Mouse (Mus musculus) brown adipose tissue, adult 24 weeks (tissue): ENCODE data around the gene Krt17. TPM values are rescaled to one million over a fixed set of nuclear protein-coding genes. Genes with fewer than 3 reads are reported as not detected.
"Not testable (repeated sequence)": the region's sequence is repeated elsewhere in the genome, so short reads cannot be mapped to it uniquely, and the experiment has no call there.

Experiments
- H3K27ac ChIP-seq: fragments of 200-500 bp; replicated peaks from 2 replicates; pipeline ENCODE4 v1.5.1; 2012; ENCODE audit warnings: low read depth, mild to moderate bottlenecking, low read length
- H3K4me1 ChIP-seq: fragments of 200-500 bp; 2 replicates; pipeline ENCODE4 v1.6.1; 2012; ENCODE audit warnings: low read length, mixed read lengths; ENCODE audit not compliant: control insufficient read depth, insufficient read depth, insufficient read length
- H3K4me3 ChIP-seq: fragments of 200-500 bp; 2 replicates; pipeline ENCODE4 v1.5.1; 2012; ENCODE audit warnings: low read depth, mild to moderate bottlenecking, low read length, moderate library complexity; ENCODE audit not compliant: insufficient read depth
- polyA plus RNA-seq: library from polyadenylated mRNA; stranded (reverse); fragments of >200 nt; gene quantifications from 2 replicates; pipeline ENCODE4 v1.2.4, GENCODE M21; 2012; ENCODE audit not compliant: missing spikeins, insufficient read depth, insufficient read length

Krt17 gene
- polyA plus RNA-seq, 1 experiment: not detected

DNA sequence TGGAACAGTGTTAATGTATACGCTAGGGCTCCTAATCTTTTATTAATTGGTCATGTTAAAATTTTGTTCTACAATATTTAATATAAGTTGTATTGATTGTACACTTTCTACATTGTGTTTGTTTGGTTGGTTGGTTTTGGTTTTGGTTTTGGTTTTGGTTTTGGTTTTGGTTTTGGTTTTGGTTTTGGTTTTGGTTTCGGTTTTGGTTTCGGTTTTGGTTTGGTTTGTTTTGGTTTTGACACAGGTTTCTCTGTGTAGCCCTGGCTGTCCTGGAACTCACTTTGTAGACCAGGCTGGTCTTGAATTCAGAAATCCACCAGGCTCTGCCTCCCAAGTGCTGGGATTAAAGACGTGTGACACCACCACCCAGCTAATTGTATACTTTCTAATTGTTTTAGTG, 20.6 kb downstream of the Krt17 start:
- H3K4me3 ChIP-seq, H3K27ac ChIP-seq, H3K4me1 ChIP-seq: not testable (repeated sequence)

DNA sequence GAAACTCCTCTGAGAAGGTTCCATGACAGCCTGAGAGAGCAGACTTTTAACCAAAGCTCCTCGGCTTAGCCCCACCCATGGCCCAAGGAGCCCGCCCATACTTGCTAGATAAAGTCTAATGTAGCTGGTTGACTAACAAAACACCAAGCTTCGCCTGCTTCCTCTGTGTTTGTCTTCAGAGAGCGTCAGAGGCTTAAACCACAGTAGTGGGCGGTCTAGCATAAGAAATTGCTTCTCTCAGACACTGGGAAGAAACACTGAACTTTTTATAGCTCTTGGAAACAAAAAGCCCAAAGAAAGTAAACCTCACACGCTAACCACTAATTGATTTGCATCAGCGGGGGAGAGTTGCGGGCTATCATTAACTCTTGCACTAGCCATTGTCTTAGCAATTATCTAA, 39.1 kb downstream of the Krt17 start:
- Histone ChIP-seq H3K27ac (no peak overlapping the region), H3K4me3 (no peak overlapping the region), H3K4me1 (no peaks in the 10 kb centered on the region)

DNA sequence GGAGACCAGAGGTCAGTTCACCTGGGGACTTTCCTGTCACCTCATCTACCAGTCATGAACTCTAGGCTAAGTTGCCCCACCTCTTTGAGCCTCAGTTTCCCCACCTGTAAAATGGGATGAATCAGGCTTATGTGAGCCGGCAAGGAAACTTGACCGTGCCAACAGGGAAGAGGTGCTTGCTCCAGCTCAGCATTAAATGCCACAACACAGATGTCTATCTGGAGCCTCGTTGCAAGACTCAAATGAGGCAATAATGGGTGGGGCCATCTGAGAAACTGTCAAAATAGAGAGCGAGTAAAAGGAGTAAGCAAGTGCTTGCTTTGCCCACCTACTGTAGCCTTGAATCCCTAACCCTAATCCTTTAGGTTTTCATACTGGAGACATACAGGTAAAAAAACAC, 41.5 kb downstream of the Krt17 start:
- Histone ChIP-seq H3K4me3 (no peak overlapping the region), H3K4me1 (no peaks in the 10 kb centered on the region), H3K27ac (no peak overlapping the region)

GRCm38 (mm10) chr11:100208542-100208941, 52.3 kb downstream of the Krt17 start:
- H3K27ac ChIP-seq: no peak overlapping the region
- no peak overlapping the region for H3K4me3 ChIP-seq
- H3K4me1 ChIP-seq: no peaks in the 10 kb centered on the region

GRCm38 (mm10) chr11:100207498-100207897, 53.3 kb downstream of the Krt17 start, which contains the start of gene Krt14:
Krt14 (minus strand) TSS chr11:100207548.
- no peak within 1 kb of the TSS for H3K27ac ChIP-seq
- no peak within 1 kb of the TSS for H3K4me3 ChIP-seq
- no peaks in the 10 kb centered on the region for H3K4me1 ChIP-seq

Other genes with a start within 250 kb of the Krt17 start
- gene Krt33a, start 244.8 kb downstream of the Krt17 start, polyA plus RNA-seq: not detected in 2 replicates
- gene Krt33b, start 231.2 kb downstream of the Krt17 start, polyA plus RNA-seq: not detected in 2 replicates
- gene Krt34, start 219.5 kb downstream of the Krt17 start, polyA plus RNA-seq: not detected in 2 replicates
- gene Krt31, start 210.5 kb downstream of the Krt17 start, polyA plus RNA-seq: not detected in 2 replicates
- gene Krt32, start 172.8 kb downstream of the Krt17 start, polyA plus RNA-seq: not detected in 2 replicates
- gene Krt35, start 164.8 kb downstream of the Krt17 start, polyA plus RNA-seq: not detected in 2 replicates
- 1.4 TPM in 2 replicates for gene Krt36, start 155.4 kb downstream of the Krt17 start, polyA plus RNA-seq
- gene Krt13, start 139.5 kb downstream of the Krt17 start, polyA plus RNA-seq: not detected in 2 replicates
- 0.67 and 2.4 TPM in 2 replicates for gene Krt15, start 125.1 kb downstream of the Krt17 start, polyA plus RNA-seq
- 0.87 TPM in 1 of 2 replicates, not detected in the other for gene Krt19, start 112.4 kb downstream of the Krt17 start, polyA plus RNA-seq
- gene Krt9, start 67.8 kb downstream of the Krt17 start, polyA plus RNA-seq: not detected in 2 replicates
- 0.67 TPM in 1 of 2 replicates, not detected in the other for gene Krt14, start 53.5 kb downstream of the Krt17 start, polyA plus RNA-seq
- not detected in 2 replicates for gene Krt16, start 12.1 kb downstream of the Krt17 start, polyA plus RNA-seq
- not detected in 2 replicates for gene Krt42, start 8.8 kb upstream of the Krt17 start, polyA plus RNA-seq
- 1,185 and 1,317 TPM in 2 replicates for gene Eif1, start 58.9 kb upstream of the Krt17 start, polyA plus RNA-seq
- gene Gast, start 73.4 kb upstream of the Krt17 start, polyA plus RNA-seq: not detected in 2 replicates
- not detected in 2 replicates for gene Hap1, start 95.1 kb upstream of the Krt17 start, polyA plus RNA-seq
- 24.9 and 31.0 TPM in 2 replicates for gene Jup, start 136.7 kb upstream of the Krt17 start, polyA plus RNA-seq
- 5.7 and 9.8 TPM in 2 replicates for gene P3h4, start 153.8 kb upstream of the Krt17 start, polyA plus RNA-seq
- 1.7 and 3.3 TPM in 2 replicates for gene Fkbp10, start 154.7 kb upstream of the Krt17 start, polyA plus RNA-seq
- gene Nt5c3b, start 180.8 kb upstream of the Krt17 start, polyA plus RNA-seq: 14.7 and 16.3 TPM in 2 replicates
- gene Klhl10, start 180.9 kb upstream of the Krt17 start, polyA plus RNA-seq: not detected in 2 replicates
- gene Klhl11, start 211.7 kb upstream of the Krt17 start, polyA plus RNA-seq: 2.5 and 3.4 TPM in 2 replicates